Mouse (Mus musculus) brain, embryonic 14.5 days (tissue): ENCODE measurements around the gene Gm20662.

Experiments used
- CTCF ChIP-seq: fragments of 200-500 bp; IDR thresholded peaks from 2 replicates; pipeline ENCODE4 v1.5.1; 2012; ENCODE audit warnings: inconsistent platforms, mild to moderate bottlenecking, moderate library complexity, borderline replicate concordance; ENCODE audit not compliant: insufficient read depth, insufficient read length; ENCODE audit errors: extremely low read depth
- POLR2A ChIP-seq: fragments of 200-500 bp; IDR thresholded peaks from 2 replicates; pipeline ENCODE4 v1.6.1; 2012; ENCODE audit warnings: mild to moderate bottlenecking, inconsistent platforms, borderline replicate concordance; ENCODE audit not compliant: poor library complexity, insufficient read depth, insufficient read length, severe bottlenecking; ENCODE audit errors: extremely low read depth

DNA sequence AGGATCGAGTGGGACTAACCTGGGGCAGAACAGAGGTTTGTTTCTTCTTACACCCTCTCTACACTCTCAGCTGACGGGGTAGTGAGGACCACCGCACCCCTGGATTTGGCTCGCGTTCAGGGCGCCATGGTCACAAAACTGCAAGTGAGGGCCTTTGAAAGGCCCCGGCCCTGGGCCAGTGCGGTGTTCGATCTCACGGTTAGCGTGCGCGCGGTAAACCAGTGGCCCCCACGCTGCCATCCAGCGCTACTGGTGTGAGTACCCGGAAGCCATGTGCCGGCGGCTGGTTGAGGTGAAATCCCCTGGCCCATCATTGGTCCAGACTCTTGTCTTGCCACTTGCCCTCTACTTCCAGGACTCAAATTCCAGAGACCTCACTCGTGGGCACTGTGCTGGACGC is 636 bp upstream of the Gm20662 start:
- no peak for TF ChIP-seq CTCF
- TF ChIP-seq POLR2A: no peak
